Mouse (Mus musculus) heart, embryonic 14.5 days (tissue): ENCODE measurements around the gene Dennd4c. TPM values are rescaled to one million over a fixed set of nuclear protein-coding genes. Genes with fewer than 3 reads are reported as not detected.

ENCODE experiments used
- ATAC-seq: fragments of 200-750 bp; cut with Nextera tagmentation; 2 replicates; pipeline ENCODE4 v1.8.0; 2017; ENCODE audit warnings: low read depth, moderate TSS enrichment; ENCODE audit not compliant: insufficient number of reproducible peaks, insufficient read depth, low FRiP score
- H3K27ac ChIP-seq, 2 experiments: fragments of 200-500 bp in 1 of 2; fragments of 300-500 bp in 1 of 2; sonication (generic) in 1 of 2; replicated peaks in 1 of 2; 2 replicates each; pipeline ENCODE4 v1.5.1; 2012 to 2014; ENCODE audit warnings: low read depth in 2 of 2, low read length in 2 of 2, control low read depth in 1 of 2, mild to moderate bottlenecking in 1 of 2, mixed read lengths in 1 of 2; ENCODE audit not compliant: control insufficient read depth in 1 of 2, insufficient read depth in 1 of 2
- H3K27me3 ChIP-seq: fragments of 300-500 bp; sonication (generic); 2 replicates; pipeline ENCODE4 v1.6.1; 2014; ENCODE audit warnings: mild to moderate bottlenecking, low read length, control low read depth; ENCODE audit not compliant: control insufficient read depth, insufficient read depth
- H3K36me3 ChIP-seq: fragments of 300-500 bp; sonication (generic); 2 replicates; pipeline ENCODE4 v1.6.1; 2014; ENCODE audit warnings: mild to moderate bottlenecking, control low read depth, low read length, mixed read lengths; ENCODE audit not compliant: control insufficient read depth, insufficient read depth
- H3K4me1 ChIP-seq, 2 experiments: fragments of 200-500 bp in 1 of 2; fragments of 300-500 bp in 1 of 2; sonication (generic) in 1 of 2; 2 replicates each; pipeline ENCODE4 v1.6.1; 2012 to 2014; ENCODE audit warnings: low read length in 2 of 2, control low read depth in 1 of 2, mixed read lengths in 1 of 2; ENCODE audit not compliant: control insufficient read depth in 2 of 2, insufficient read depth in 2 of 2
- H3K4me2 ChIP-seq: fragments of 300-500 bp; sonication (generic); 2 replicates; pipeline ENCODE4 v1.6.1; 2014; ENCODE audit warnings: mild to moderate bottlenecking, low read length
- H3K4me3 ChIP-seq, 2 experiments: fragments of 200-500 bp in 1 of 2; fragments of 300-500 bp in 1 of 2; sonication (generic) in 1 of 2; 2 replicates each; pipeline ENCODE4 v1.5.1; 2012 to 2014; ENCODE audit warnings: low read length in 2 of 2, mild to moderate bottlenecking in 2 of 2, control low read depth in 1 of 2, low read depth in 1 of 2, moderate library complexity in 1 of 2; ENCODE audit not compliant: control insufficient read depth in 1 of 2, insufficient read depth in 1 of 2
- H3K9ac ChIP-seq: fragments of 300-500 bp; sonication (generic); 2 replicates; pipeline ENCODE4 v1.6.1; 2014; ENCODE audit warnings: mild to moderate bottlenecking, low read length
- H3K9me3 ChIP-seq: fragments of 300-500 bp; sonication (generic); 2 replicates; pipeline ENCODE4 v1.6.1; 2016; ENCODE audit warnings: low read length, control low read depth; ENCODE audit not compliant: control insufficient read depth
- WGBS: fragments of 180-500 bp; shearing (Covaris S2); extraction: QIAGEN DNeasy Blood & Tissue Kit; methylation state at CpG from one replicate; pipeline ENCODE4 v1.1.7; 2014; 5-methylcytosine and 5-hydroxymethylcytosine counted together
- polyA plus RNA-seq: library from polyadenylated mRNA; unstranded; fragments of >200 nt; fragmentation: Nextera tagmentation; extraction: Ambion mirVana; gene quantifications from 2 replicates; pipeline ENCODE4 v1.2.1, GENCODE M21; 2014

Gene Dennd4c
- polyA plus RNA-seq, 1 experiment from 2014 or later: 7.4 TPM

DNA sequence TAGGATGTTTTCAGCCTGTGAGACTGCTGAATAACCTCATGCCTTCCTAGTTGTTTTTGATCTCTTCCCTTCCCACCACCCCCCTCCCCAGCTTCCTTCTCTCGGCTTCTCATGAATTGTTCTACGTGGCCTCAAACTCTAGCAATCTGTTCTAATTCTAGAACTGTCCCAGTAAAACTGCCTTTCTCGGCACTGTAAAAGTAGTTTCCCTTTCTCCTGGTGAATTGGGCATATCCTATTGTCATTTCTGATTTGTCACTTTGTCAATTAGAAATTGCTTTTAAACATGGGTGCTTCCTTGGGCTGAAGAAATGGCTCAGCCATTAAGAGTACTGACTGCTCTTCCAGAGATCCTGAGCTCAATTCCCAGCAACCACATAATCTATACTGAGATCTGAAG, 103.7 kb downstream of the Dennd4c start:
- no peak overlapping the region for H3K4me2 ChIP-seq
- H3K27ac ChIP-seq: peak overlapping the region in 1 of 2 experiments; percentile 44; a peak in 1 of 4 replicates
- 62% methylated on average over 3 of the region's 3 CpGs for WGBS
- H3K9me3 ChIP-seq: no peaks in the 10 kb centered on the region
- no peaks in the 10 kb centered on the region for H3K4me1 ChIP-seq
- ATAC-seq: no peak
- H3K9ac ChIP-seq: no peak overlapping the region
- H3K27me3 ChIP-seq: no peaks in the 10 kb centered on the region
- peaks cover 53% of the 10 kb centered on the region for H3K36me3 ChIP-seq
- H3K4me3 ChIP-seq: no peak overlapping the region

DNA sequence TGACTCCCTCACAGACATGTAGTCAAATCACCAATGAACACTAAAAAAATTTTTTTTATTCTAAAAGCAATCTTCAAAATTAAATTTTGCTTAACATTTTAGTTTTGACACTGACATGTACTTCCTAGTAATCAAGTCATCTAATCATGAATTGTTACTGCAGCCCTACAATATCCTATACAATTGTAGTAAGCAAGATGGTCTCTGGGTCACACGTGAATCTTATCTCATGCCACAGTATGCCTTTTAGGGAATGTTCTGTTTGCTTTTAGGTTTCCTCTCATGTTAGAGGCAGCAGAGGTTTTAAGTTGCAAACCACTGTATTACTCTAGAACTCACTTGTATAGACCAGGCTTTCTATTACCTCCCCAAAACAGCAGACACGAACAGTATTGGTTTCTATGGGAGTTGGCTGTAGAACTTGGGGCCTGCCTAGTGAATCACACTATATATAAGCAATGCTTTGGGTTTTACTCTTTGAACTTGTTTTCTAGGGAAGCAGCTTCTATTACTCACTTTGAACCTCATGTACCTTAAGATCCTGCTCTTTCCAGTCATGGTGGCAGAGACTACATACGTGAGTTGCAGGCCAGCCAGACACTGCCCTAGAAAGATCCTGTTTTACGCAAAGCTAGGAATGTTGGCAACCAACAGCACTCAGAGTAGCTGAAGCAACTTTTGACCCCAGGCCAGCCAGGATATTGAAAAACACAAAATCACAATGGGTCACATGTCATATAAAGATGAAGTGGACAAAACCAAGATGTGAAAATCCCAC, 104.6 kb downstream of the Dennd4c start:
- Histone ChIP-seq H3K36me3 (peaks cover 43% of the 10 kb centered on the region), H3K27me3 (no peaks in the 10 kb centered on the region), H3K9ac (no peak overlapping the region), H3K4me1 (peaks cover under 1 to 3% of the 10 kb centered on the region in 2 experiments; a peak in 1 of 4 replicates), H3K9me3 (no peaks in the 10 kb centered on the region), H3K27ac (no peak overlapping the region), H3K4me3 (no peak overlapping the region), H3K4me2 (no peak overlapping the region)
- 76% methylated on average over 4 of the region's 4 CpGs for WGBS
- ATAC-seq: no peak

GRCm38 (mm10) chr4:86856304-86857112, 108.2 kb downstream of the Dennd4c start:
- no peaks in the 10 kb centered on the region for H3K27me3 ChIP-seq
- H3K36me3 ChIP-seq: peaks cover 37% of the 10 kb centered on the region
- 2% methylated on average over 50 of the region's 50 CpGs for WGBS
- H3K9ac ChIP-seq: peak overlapping the region; percentile 94
- H3K9me3 ChIP-seq: no peaks in the 10 kb centered on the region
- H3K4me2 ChIP-seq: peak overlapping the region; percentile 92
- peak overlapping the region; percentile 66 to 72 for H3K4me3 ChIP-seq
- H3K4me1 ChIP-seq: peaks cover 2 to 10% of the 10 kb centered on the region in 2 experiments; a peak in 1 of 4 replicates
- peak overlapping the region; percentile 89 to 93 for H3K27ac ChIP-seq
- no peak for ATAC-seq

DNA sequence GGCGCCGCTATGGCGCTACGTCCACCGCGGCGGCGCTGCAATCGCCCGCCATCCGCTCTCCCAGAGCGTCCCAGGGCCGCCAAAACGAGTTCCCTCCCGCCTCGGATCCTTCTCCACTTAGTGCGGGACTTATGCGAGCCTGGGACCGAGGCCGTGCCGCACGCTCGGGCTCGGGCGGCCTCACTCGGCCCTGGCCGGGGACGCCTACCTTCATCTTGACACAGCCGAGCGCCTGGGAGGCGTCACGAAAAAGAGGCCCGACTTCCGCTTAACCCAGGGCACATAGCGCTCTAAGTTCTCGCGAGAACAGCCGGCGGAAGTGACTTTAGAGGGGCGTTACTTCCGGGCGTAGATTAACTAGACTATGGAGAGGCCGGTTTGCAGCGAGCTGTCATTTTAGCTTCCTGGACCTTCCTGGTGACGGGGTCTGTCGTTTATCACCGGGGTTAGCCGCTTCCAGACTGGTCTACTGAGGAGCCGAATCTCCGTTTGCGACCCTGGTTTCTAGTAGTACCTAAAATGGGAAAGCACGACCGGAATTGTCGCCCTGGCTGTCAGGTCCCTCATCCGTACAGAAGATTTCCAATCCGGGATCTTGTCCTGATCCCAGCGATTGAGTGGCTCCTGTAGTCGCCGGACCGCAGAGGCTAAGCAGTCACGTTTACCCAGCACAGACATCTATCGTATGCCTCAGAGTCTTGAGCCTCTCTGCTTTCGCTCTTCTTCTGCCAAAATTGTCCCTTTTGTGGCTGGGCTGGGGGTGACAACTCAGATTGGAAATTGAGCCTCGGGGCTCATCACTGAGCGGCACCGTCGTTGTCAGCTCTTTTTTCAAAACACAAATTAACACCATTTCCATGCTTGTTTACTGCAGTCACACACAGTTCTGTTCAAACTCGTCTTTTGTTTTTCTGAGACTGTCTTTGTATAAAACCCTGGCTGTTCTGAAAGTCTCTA, 109.0 kb downstream of the Dennd4c start, which contains the start of gene Rps6:
Gene Rps6 (minus strand): TSS at position 300 of the 957 bp plus-strand sequence.
- Histone ChIP-seq H3K4me3 (peak within 1 kb of the TSS; percentile 66 to 72), H3K36me3 (peaks cover 33% of the 10 kb centered on the region), H3K9me3 (no peaks in the 10 kb centered on the region), H3K27ac (peak within 1 kb of the TSS; percentile 89 to 93), H3K4me1 (peaks cover 2 to 10% of the 10 kb centered on the region in 2 experiments; a peak in 1 of 4 replicates), H3K27me3 (no peaks in the 10 kb centered on the region), H3K4me2 (peak within 1 kb of the TSS; percentile 92), H3K9ac (peak within 1 kb of the TSS; percentile 94)
- WGBS: under 1% methylated on average over 68 of the region's 68 CpGs
- ATAC-seq: peak; percentile 97

DNA sequence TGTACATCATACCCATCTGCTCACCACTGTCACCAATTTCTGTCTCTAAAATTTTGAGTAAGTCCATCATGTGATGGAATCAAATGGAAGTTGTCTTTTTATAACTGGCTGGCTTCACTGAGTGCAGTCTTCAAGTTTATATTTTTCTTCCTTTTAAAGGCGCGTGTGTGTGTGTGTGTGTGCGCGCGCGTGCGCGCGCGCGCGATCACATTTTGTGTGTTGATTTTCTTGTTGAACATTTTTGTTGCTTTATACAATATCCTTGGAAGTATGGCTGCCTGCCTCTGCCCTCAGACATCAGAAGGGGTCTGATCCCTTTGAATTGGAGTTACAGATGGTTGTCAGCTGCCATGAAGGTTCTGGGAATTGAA, 109.7 kb downstream of the Dennd4c start:
- Histone ChIP-seq H3K27ac (peak overlapping the region in 1 of 2 experiments; percentile 89; a peak in 3 of 4 replicates), H3K4me2 (peak overlapping the region; percentile 81), H3K36me3 (peaks cover 26% of the 10 kb centered on the region), H3K9ac (peak overlapping the region; percentile 79), H3K9me3 (no peaks in the 10 kb centered on the region), H3K4me3 (peak overlapping the region; percentile 66 to 72; a peak in 3 of 4 replicates), H3K4me1 (peaks cover 2 to 10% of the 10 kb centered on the region in 2 experiments; a peak in 1 of 4 replicates), H3K27me3 (no peaks in the 10 kb centered on the region)
- WGBS: 61% methylated on average over 12 of the region's 12 CpGs
- ATAC-seq: no peak

DNA sequence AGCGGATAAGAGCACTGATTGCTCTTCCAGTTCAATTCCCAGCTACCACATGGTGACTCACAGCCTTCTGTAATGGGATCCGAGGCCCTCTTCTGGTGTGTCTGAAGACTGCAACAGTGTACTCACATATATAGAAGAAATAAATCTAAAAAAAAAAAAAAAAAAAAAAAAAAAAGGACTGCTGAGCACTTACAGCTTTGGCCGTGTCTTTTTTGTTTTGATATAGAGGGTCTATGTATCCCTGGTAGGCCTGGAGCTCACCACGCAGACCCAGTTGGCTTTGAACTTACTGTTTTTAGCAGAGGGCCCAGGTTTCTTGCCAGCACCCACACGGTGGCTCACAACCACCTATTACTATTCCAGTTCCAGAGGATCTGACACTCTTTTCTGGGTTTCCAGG, 115.7 kb downstream of the Dennd4c start:
- H3K4me1 ChIP-seq: no peaks in the 10 kb centered on the region
- H3K9ac ChIP-seq: no peak overlapping the region
- H3K36me3 ChIP-seq: no peaks in the 10 kb centered on the region
- 72% methylated on average over 5 of the region's 5 CpGs for WGBS
- no peaks in the 10 kb centered on the region for H3K27me3 ChIP-seq
- no peak overlapping the region for H3K27ac ChIP-seq
- H3K4me3 ChIP-seq: no peak overlapping the region
- H3K4me2 ChIP-seq: no peak overlapping the region
- no peak for ATAC-seq
- H3K9me3 ChIP-seq: no peaks in the 10 kb centered on the region

- Histone ChIP-seq H3K4me3 (no peak overlapping the region), H3K4me1 (no peaks in the 10 kb centered on the region), H3K9ac (no peak overlapping the region), H3K27me3 (peaks cover 3% of the 10 kb centered on the region; the same call in 1 of the 2 replicates), H3K27ac (no peak overlapping the region), H3K4me2 (no peak overlapping the region), H3K36me3 (no peaks in the 10 kb centered on the region), H3K9me3 (no peaks in the 10 kb centered on the region)
- ATAC-seq: no peak
Measured at GRCm38 (mm10) chr4:86871988-86872387, 123.6 kb downstream of the Dennd4c start.
